Mouse (Mus musculus) bone marrow macrophage, adult 2 months (primary cell): ENCODE measurements around the gene Rnf208.

Experiments
- CTCF ChIP-seq: IDR thresholded peaks from 2 replicates; pipeline ENCODE4 v1.5.1; 2012; ENCODE audit warnings: low read depth, mild to moderate bottlenecking, low read length, moderate library complexity
- POLR2A ChIP-seq: IDR thresholded peaks from 2 replicates; pipeline ENCODE4 v1.6.1; 2012; ENCODE audit warnings: mild to moderate bottlenecking, low read depth, low read length, borderline replicate concordance

- TF ChIP-seq CTCF (no peak), POLR2A (no peak)
Measured at GRCm38 (mm10) chr2:25217666-25218065, 24.4 kb upstream of the Rnf208 start.
